Mouse (Mus musculus): ENCODE measurements at regions not wholly inside any gene's neighbourhood (a gene's known extent, or its start where the extent isn't known, plus 50 kb on each side); places are given as distances from the start of the nearest gene placed in this dataset.

GRCm38 (mm10) chr2:27590511-27590910, 75.6 kb downstream of the Wdr5 start:
- DNase-seq (ENCODE audit: low spot score in 2 of 2) = no peak

GRCm38 (mm10) chr2:27591668-27592067, 76.7 kb downstream of the Wdr5 start:
- DNase-seq (ENCODE audit: low spot score in 2 of 2) = no peak

GRCm38 (mm10) chr2:27593338-27593737, 78.4 kb downstream of the Wdr5 start:
- DNase-seq (ENCODE audit: low spot score in 2 of 2) = no peak

GRCm38 (mm10) chr2:27595251-27595650, 80.3 kb downstream of the Wdr5 start:
- DNase-seq (ENCODE audit: low spot score in 2 of 2) = no peak

- DNase-seq (ENCODE audit: low spot score in 2 of 2) = no peak
Observed at GRCm38 (mm10) chr2:27596217-27596616, 80.0 kb upstream of the Rxra start.

GRCm38 (mm10) chr2:27596966-27597365, 79.3 kb upstream of the Rxra start:
- DNase-seq (ENCODE audit: low spot score in 2 of 2) = no peak

GRCm38 (mm10) chr2:27597901-27598300, 78.3 kb upstream of the Rxra start:
- DNase-seq (ENCODE audit: low spot score in 2 of 2) = no peak

- DNase-seq (ENCODE audit: low spot score in 2 of 2) = peak; percentile 68 to 87
Observed at GRCm38 (mm10) chr2:27599061-27599768, 77.0 kb upstream of the Rxra start.

- no peak for DNase-seq (ENCODE audit: low spot score in 2 of 2)
Observed at GRCm38 (mm10) chr2:27599769-27600167, 76.5 kb upstream of the Rxra start.

GRCm38 (mm10) chr2:27603333-27603732, 72.9 kb upstream of the Rxra start:
- DNase-seq (ENCODE audit: low spot score in 2 of 2) = no peak

- DNase-seq (ENCODE audit: low spot score in 2 of 2) = no peak
Observed at GRCm38 (mm10) chr2:27604588-27604987, 71.7 kb upstream of the Rxra start.

GRCm38 (mm10) chr2:27606816-27607215, 69.4 kb upstream of the Rxra start:
- no peak for DNase-seq (ENCODE audit: low spot score in 2 of 2)

GRCm38 (mm10) chr2:27621741-27622140, 54.5 kb upstream of the Rxra start:
- DNase-seq (ENCODE audit: low spot score in 2 of 2) = no peak

GRCm38 (mm10) chr2:27624656-27625366, 51.4 kb upstream of the Rxra start:
- DNase-seq (ENCODE audit: low spot score in 2 of 2) = no peak
